Mouse (Mus musculus): Measurements from ENCODE around the gene Clnk. TPM values are rescaled to one million over a fixed set of nuclear protein-coding genes. Genes with fewer than 3 reads are reported as not detected.

Gene Clnk
- polyA plus RNA-seq, 1 experiment from 2014 or later, result 0.51 TPM

- Histone ChIP-seq H3K27ac (ENCODE audit: low read depth, low read length) (no peak overlapping the region), H3K4me2 (replicated peaks; ENCODE audit: low read depth, low read length) (no peak overlapping the region), H3K4me3 (ENCODE audit: low read depth, low read length) (no peak overlapping the region), H3K9me3 (ENCODE audit: control insufficient read depth, low read length) (no peaks in the 10 kb centered on the region), H3K36me3 (ENCODE audit: control insufficient read depth, insufficient read depth, low read length) (no peaks in the 10 kb centered on the region), H3K27me3 (ENCODE audit: control insufficient read depth, insufficient read depth, low read length) (no peaks in the 10 kb centered on the region), H3K9ac (ENCODE audit: low read depth, low read length) (no peak overlapping the region), H3K4me1 (replicated peaks; ENCODE audit: control insufficient read depth, insufficient read depth, low read length) (no peaks in the 10 kb centered on the region)
- ATAC-seq (ENCODE audit: low FRiP score), result no peak
- WGBS, result 88% methylated on average over 6 of the region's 6 CpGs
- DNase-seq (ENCODE audit: low spot score), result no peak
Observed at GRCm38 (mm10) chr5:38827310-38827709, 49.3 kb downstream of the Clnk start.

GRCm38 (mm10) chr5:38826586-38826985 lies 50.0 kb downstream of the Clnk start:
- H3K27me3 ChIP-seq (ENCODE audit: control insufficient read depth, insufficient read depth, low read length), result no peaks in the 10 kb centered on the region
- ATAC-seq (ENCODE audit: low FRiP score), result no peak
- no peaks in the 10 kb centered on the region for H3K9me3 ChIP-seq (ENCODE audit: control insufficient read depth, low read length)
- H3K4me3 ChIP-seq (ENCODE audit: low read depth, low read length), result no peak overlapping the region
- WGBS, result 76% methylated on average over 5 of the region's 5 CpGs
- no peak overlapping the region for H3K9ac ChIP-seq (ENCODE audit: low read depth, low read length)
- H3K4me1 ChIP-seq (replicated peaks; ENCODE audit: control insufficient read depth, insufficient read depth, low read length), result no peaks in the 10 kb centered on the region
- H3K27ac ChIP-seq (ENCODE audit: low read depth, low read length), result no peak overlapping the region
- no peak overlapping the region for H3K4me2 ChIP-seq (replicated peaks; ENCODE audit: low read depth, low read length)
- DNase-seq (ENCODE audit: low spot score), result no peak
- no peaks in the 10 kb centered on the region for H3K36me3 ChIP-seq (ENCODE audit: control insufficient read depth, insufficient read depth, low read length)

DNA sequence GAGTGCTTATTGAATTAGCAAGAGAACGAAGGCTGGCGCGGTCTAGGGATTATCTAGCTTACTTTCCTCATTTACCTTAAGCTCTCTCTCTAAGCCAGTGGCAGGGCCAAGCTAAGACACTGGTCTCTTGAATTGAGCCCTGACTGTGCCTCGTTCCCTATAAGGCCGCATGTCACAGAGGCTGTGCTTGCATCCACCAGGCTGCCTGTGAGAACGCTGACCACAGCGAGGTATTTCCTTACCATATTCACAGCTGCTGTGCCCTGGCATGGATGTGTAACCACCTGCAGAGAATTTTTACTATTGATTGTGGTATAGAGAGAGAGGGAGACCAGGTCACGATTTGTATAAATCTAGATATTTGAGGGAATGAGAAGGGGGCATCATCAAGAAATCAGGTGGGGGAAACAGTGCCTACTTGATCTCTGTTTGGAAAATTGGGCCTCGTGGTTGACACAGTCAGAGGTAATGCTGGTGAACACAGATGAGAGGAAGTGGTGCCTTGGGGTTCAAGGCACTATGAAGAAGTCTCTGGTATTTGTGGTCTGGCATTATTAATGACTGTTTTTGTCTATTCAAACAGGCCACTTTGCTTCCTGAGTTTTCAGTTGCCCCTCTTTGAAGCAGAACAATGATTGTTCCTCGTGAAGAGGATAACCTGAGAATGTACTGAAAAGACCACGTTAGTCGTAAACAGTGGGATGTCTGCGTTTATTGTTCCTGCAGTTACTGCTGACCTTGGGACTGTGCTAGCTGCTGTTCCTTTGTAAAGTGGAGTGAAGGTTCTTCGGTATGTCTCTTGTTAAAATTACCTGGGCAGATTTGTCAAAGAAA lies 52.3 kb downstream of the Clnk start:
- Histone ChIP-seq H3K27me3 (ENCODE audit: control insufficient read depth, insufficient read depth, low read length) (no peaks in the 10 kb centered on the region), H3K4me3 (ENCODE audit: low read depth, low read length) (no peak overlapping the region), H3K27ac (ENCODE audit: low read depth, low read length) (no peak overlapping the region), H3K9ac (ENCODE audit: low read depth, low read length) (no peak overlapping the region), H3K9me3 (ENCODE audit: control insufficient read depth, low read length) (no peaks in the 10 kb centered on the region), H3K4me1 (replicated peaks; ENCODE audit: control insufficient read depth, insufficient read depth, low read length) (no peaks in the 10 kb centered on the region), H3K4me2 (replicated peaks; ENCODE audit: low read depth, low read length) (no peak overlapping the region), H3K36me3 (ENCODE audit: control insufficient read depth, insufficient read depth, low read length) (no peaks in the 10 kb centered on the region)
- 76% methylated on average over 14 of the region's 14 CpGs for WGBS
- DNase-seq (ENCODE audit: low spot score), result no peak
- ATAC-seq (ENCODE audit: low FRiP score), result no peak

GRCm38 (mm10) chr5:38813391-38814109 lies 63.1 kb downstream of the Clnk start:
- no peaks in the 10 kb centered on the region for H3K27me3 ChIP-seq (ENCODE audit: control insufficient read depth, insufficient read depth, low read length)
- WGBS, result 64% methylated on average over 9 of the region's 9 CpGs
- H3K4me1 ChIP-seq (replicated peaks; ENCODE audit: control insufficient read depth, insufficient read depth, low read length), result no peaks in the 10 kb centered on the region
- no peak overlapping the region for H3K4me3 ChIP-seq (ENCODE audit: low read depth, low read length)
- no peak overlapping the region for H3K27ac ChIP-seq (ENCODE audit: low read depth, low read length)
- H3K9ac ChIP-seq (ENCODE audit: low read depth, low read length), result no peak overlapping the region
- H3K4me2 ChIP-seq (replicated peaks; ENCODE audit: low read depth, low read length), result no peak overlapping the region
- H3K36me3 ChIP-seq (ENCODE audit: control insufficient read depth, insufficient read depth, low read length), result no peaks in the 10 kb centered on the region
- H3K9me3 ChIP-seq (ENCODE audit: control insufficient read depth, low read length), result no peaks in the 10 kb centered on the region
- DNase-seq (ENCODE audit: low spot score) (no peak), ATAC-seq (ENCODE audit: low FRiP score) (no peak)

- Histone ChIP-seq H3K4me1 (replicated peaks; ENCODE audit: control insufficient read depth, insufficient read depth, low read length) (no peaks in the 10 kb centered on the region), H3K9ac (ENCODE audit: low read depth, low read length) (no peak overlapping the region), H3K36me3 (ENCODE audit: control insufficient read depth, insufficient read depth, low read length) (no peaks in the 10 kb centered on the region), H3K4me3 (ENCODE audit: low read depth, low read length) (no peak overlapping the region), H3K4me2 (replicated peaks; ENCODE audit: low read depth, low read length) (no peak overlapping the region), H3K27ac (ENCODE audit: low read depth, low read length) (no peak overlapping the region), H3K9me3 (ENCODE audit: control insufficient read depth, low read length) (no peaks in the 10 kb centered on the region), H3K27me3 (ENCODE audit: control insufficient read depth, insufficient read depth, low read length) (no peaks in the 10 kb centered on the region)
- no peak for DNase-seq (ENCODE audit: low spot score)
- no peak for ATAC-seq (ENCODE audit: low FRiP score)
- WGBS, result 80% methylated on average over 7 of the region's 7 CpGs
Observed at GRCm38 (mm10) chr5:38812916-38813315, 63.7 kb downstream of the Clnk start.

GRCm38 (mm10) chr5:38812386-38812785 lies 64.2 kb downstream of the Clnk start:
- H3K4me1 ChIP-seq (replicated peaks; ENCODE audit: control insufficient read depth, insufficient read depth, low read length), result no peaks in the 10 kb centered on the region
- H3K27ac ChIP-seq (ENCODE audit: low read depth, low read length), result no peak overlapping the region
- H3K9me3 ChIP-seq (ENCODE audit: control insufficient read depth, low read length), result no peaks in the 10 kb centered on the region
- WGBS, result 63% methylated on average over 7 of the region's 7 CpGs
- ATAC-seq (ENCODE audit: low FRiP score) (no peak), DNase-seq (ENCODE audit: low spot score) (no peak)
- H3K27me3 ChIP-seq (ENCODE audit: control insufficient read depth, insufficient read depth, low read length), result no peaks in the 10 kb centered on the region
- H3K9ac ChIP-seq (ENCODE audit: low read depth, low read length), result no peak overlapping the region
- H3K4me2 ChIP-seq (replicated peaks; ENCODE audit: low read depth, low read length), result no peak overlapping the region
- H3K36me3 ChIP-seq (ENCODE audit: control insufficient read depth, insufficient read depth, low read length), result no peaks in the 10 kb centered on the region
- no peak overlapping the region for H3K4me3 ChIP-seq (ENCODE audit: low read depth, low read length)

DNA sequence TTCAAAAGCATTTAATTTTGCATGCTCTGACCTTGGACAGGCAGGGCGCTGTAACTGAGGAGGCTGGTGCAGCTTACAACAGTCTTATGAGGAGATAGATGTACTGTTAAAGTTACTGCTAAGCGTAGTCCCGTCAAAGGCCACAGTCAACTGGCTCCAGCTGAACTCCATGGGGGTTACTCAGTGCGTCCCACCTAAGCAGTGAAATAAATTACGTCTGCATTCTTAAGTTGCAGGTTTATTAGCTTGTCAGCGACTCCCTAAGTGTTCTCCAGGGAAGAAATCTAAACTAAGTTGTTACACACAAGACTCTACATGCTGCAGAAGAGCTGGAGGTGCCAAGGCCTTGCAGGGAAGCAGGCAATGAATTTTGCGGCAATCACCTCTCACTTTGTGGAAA lies 77.7 kb downstream of the Clnk start:
- Histone ChIP-seq H3K27me3 (ENCODE audit: control insufficient read depth, insufficient read depth, low read length) (no peaks in the 10 kb centered on the region), H3K9me3 (ENCODE audit: control insufficient read depth, low read length) (no peaks in the 10 kb centered on the region), H3K36me3 (ENCODE audit: control insufficient read depth, insufficient read depth, low read length) (no peaks in the 10 kb centered on the region), H3K4me1 (replicated peaks; ENCODE audit: control insufficient read depth, insufficient read depth, low read length) (no peaks in the 10 kb centered on the region), H3K4me2 (replicated peaks; ENCODE audit: low read depth, low read length) (no peak overlapping the region), H3K4me3 (ENCODE audit: low read depth, low read length) (no peak overlapping the region), H3K27ac (ENCODE audit: low read depth, low read length) (no peak overlapping the region), H3K9ac (ENCODE audit: low read depth, low read length) (no peak overlapping the region)
- ATAC-seq (ENCODE audit: low FRiP score), result no peak
- 81% methylated on average over 7 of the region's 7 CpGs for WGBS
- DNase-seq (ENCODE audit: low spot score), result no peak

DNA sequence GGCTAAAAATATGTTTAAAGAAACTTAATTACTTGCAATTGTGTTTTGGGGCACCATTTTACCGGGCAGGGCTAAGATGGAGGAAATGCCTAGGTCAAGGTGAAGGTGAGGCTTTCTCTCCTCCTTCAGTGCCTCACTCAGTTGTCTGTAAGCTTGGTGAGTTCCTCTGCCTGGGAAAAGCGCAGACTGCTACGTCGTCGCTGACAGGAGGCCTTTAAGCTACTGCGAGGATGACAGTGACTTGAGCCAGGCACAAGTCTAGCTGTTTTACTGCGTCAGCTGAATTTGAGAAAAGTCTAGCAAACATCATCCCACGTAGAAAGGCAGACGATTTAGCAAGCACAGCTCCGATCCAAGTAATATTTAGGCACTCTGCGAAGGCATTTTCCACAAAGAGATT lies 81.5 kb downstream of the Clnk start:
- no peak for ATAC-seq (ENCODE audit: low FRiP score)

DNA sequence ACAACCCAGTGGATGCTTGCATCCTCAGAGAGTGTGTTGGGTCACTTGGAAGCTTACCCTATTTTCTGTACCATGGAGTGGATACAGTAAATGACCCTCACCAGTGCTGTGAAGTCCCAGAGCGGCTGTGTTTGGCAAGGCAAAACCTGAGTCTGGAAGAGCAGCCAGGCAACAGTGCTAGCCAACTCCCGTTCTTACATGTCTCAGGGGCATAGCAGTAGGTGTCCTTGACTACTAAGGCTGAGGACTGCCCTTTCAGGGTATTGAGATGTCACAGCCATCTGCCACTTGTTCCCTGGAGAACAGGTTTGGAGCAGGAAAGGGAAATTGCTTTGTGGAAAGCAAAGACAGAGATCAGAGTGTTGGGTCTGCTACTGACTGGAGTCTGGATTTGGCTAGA lies 85.5 kb downstream of the Clnk start:
- H3K36me3 ChIP-seq (ENCODE audit: control insufficient read depth, insufficient read depth, low read length), result no peaks in the 10 kb centered on the region
- H3K9ac ChIP-seq (ENCODE audit: low read depth, low read length), result no peak overlapping the region
- no peak overlapping the region for H3K4me3 ChIP-seq (ENCODE audit: low read depth, low read length)
- H3K9me3 ChIP-seq (ENCODE audit: control insufficient read depth, low read length), result no peaks in the 10 kb centered on the region
- 84% methylated on average over 2 of the region's 2 CpGs for WGBS
- ATAC-seq (ENCODE audit: low FRiP score), result no peak
- H3K4me2 ChIP-seq (replicated peaks; ENCODE audit: low read depth, low read length), result no peak overlapping the region
- no peak for DNase-seq (ENCODE audit: low spot score)
- no peaks in the 10 kb centered on the region for H3K27me3 ChIP-seq (ENCODE audit: control insufficient read depth, insufficient read depth, low read length)
- H3K4me1 ChIP-seq (replicated peaks; ENCODE audit: control insufficient read depth, insufficient read depth, low read length), result no peaks in the 10 kb centered on the region
- H3K27ac ChIP-seq (ENCODE audit: low read depth, low read length), result no peak overlapping the region

More for the DNA sequence above, 81.5 kb downstream of the Clnk start:
- Histone ChIP-seq H3K27me3 (ENCODE audit: control insufficient read depth, insufficient read depth, low read length) (no peaks in the 10 kb centered on the region), H3K27ac (ENCODE audit: low read depth, low read length) (no peak overlapping the region), H3K9me3 (ENCODE audit: control insufficient read depth, low read length) (no peaks in the 10 kb centered on the region), H3K4me3 (ENCODE audit: low read depth, low read length) (no peak overlapping the region), H3K36me3 (ENCODE audit: control insufficient read depth, insufficient read depth, low read length) (no peaks in the 10 kb centered on the region), H3K4me2 (replicated peaks; ENCODE audit: low read depth, low read length) (no peak overlapping the region), H3K9ac (ENCODE audit: low read depth, low read length) (no peak overlapping the region), H3K4me1 (replicated peaks; ENCODE audit: control insufficient read depth, insufficient read depth, low read length) (no peaks in the 10 kb centered on the region)
- DNase-seq (ENCODE audit: low spot score), result no peak
- WGBS, result 77% methylated on average over 11 of the region's 11 CpGs

Data from hindbrain, embryonic 11.5 days (tissue).